Mouse (Mus musculus): ENCODE data around the gene Tub. TPM values are rescaled to one million over a fixed set of nuclear protein-coding genes. Genes with fewer than 3 reads are reported as not detected.

The Tub gene
- polyA plus RNA-seq, 1 experiment from 2014 or later: 47.4 TPM

- no peaks in the 10 kb centered on the region for H3K9me3 ChIP-seq (ENCODE audit: control insufficient read depth, low read length)
- H3K9ac ChIP-seq (replicated peaks; ENCODE audit: low read length): no peak overlapping the region
- no peaks in the 10 kb centered on the region for H3K36me3 ChIP-seq (ENCODE audit: control insufficient read depth, insufficient read depth, low read length)
- DNase-seq: no peak
- H3K27ac ChIP-seq (replicated peaks; ENCODE audit: low read depth, low read length): no peak overlapping the region
- H3K4me1 ChIP-seq (ENCODE audit: control insufficient read depth, insufficient read depth, low read length): peaks cover 2% of the 10 kb centered on the region; the same call in 1 of the 2 replicates
- no peak for ATAC-seq (ENCODE audit: low FRiP score, low TSS enrichment)
- H3K27me3 ChIP-seq (ENCODE audit: control insufficient read depth, insufficient read depth, low read length): no peaks in the 10 kb centered on the region
- no peak overlapping the region for H3K4me2 ChIP-seq (ENCODE audit: low read length)
- WGBS: 69% methylated on average over 6 of the region's 6 CpGs
- H3K4me3 ChIP-seq (replicated peaks; ENCODE audit: low read depth, low read length): no peak overlapping the region
Measured at GRCm38 (mm10) chr7:108996156-108996555, 46.0 kb downstream of the Tub start.

DNA sequence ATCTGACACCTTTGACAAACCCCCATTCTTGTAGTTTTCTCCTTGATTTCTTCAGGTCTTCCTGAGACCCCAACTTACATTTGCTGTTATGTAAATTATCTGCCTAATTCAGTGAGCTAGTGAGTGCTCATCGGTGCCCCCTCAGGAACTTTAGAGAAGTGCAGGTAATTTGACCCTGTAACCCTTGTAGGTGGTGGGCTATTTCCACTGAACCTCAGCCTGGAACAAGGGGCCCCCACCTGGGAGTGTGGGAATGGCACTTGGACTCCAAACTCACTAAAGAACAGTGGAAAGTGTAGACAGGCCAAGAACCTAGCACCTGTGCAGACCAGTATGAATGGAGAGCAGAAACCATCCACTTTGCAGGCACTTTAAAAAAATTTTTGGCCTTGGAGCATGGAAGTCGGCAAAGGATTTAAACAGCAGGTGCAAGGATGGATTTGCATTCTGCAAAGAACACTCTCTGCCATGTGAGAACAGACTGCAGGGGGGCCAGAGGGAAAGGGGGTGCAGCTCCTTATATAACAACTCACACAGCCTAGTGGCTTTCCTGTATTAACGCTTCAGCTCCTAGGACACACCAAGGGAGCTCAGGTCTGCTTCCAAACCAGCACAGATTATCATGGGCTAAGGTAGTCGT, 50.3 kb downstream of the Tub start:
- Histone ChIP-seq H3K36me3 (ENCODE audit: control insufficient read depth, insufficient read depth, low read length) (no peaks in the 10 kb centered on the region), H3K27me3 (ENCODE audit: control insufficient read depth, insufficient read depth, low read length) (no peaks in the 10 kb centered on the region), H3K4me1 (ENCODE audit: control insufficient read depth, insufficient read depth, low read length) (no peaks in the 10 kb centered on the region), H3K9ac (replicated peaks; ENCODE audit: low read length) (no peak overlapping the region), H3K4me3 (replicated peaks; ENCODE audit: low read depth, low read length) (no peak overlapping the region), H3K4me2 (ENCODE audit: low read length) (no peak overlapping the region), H3K27ac (replicated peaks; ENCODE audit: low read depth, low read length) (no peak overlapping the region), H3K9me3 (ENCODE audit: control insufficient read depth, low read length) (no peaks in the 10 kb centered on the region)
- DNase-seq (peak; percentile 68), ATAC-seq (ENCODE audit: low FRiP score, low TSS enrichment) (peak; percentile 48; the same call in 1 of the 2 replicates)
- 37% methylated on average over 4 of the region's 4 CpGs for WGBS

DNA sequence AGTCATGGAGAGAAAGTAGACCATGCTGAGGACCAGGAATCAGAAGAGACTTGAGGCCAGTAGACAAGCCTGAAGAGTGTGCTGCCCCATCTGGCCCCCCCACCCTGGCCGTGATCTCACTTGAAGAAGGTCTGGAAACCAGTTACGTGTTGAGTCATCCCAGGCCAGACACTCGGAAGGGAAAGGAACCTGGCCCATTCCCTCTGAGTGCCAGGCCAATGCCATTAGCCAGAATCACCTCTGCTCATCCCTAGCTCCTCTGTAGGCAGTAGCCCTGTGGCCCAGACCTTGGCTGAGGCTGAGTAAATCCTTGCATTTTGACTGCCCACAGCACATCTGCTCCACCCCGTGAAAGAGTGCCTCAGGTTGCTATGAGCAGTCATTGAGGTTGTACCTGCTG, 51.8 kb downstream of the Tub start:
- no peak for ATAC-seq (ENCODE audit: low FRiP score, low TSS enrichment)
- H3K9ac ChIP-seq (replicated peaks; ENCODE audit: low read length): no peak overlapping the region
- no peaks in the 10 kb centered on the region for H3K9me3 ChIP-seq (ENCODE audit: control insufficient read depth, low read length)
- no peaks in the 10 kb centered on the region for H3K27me3 ChIP-seq (ENCODE audit: control insufficient read depth, insufficient read depth, low read length)
- H3K4me2 ChIP-seq (ENCODE audit: low read length): no peak overlapping the region
- H3K4me3 ChIP-seq (replicated peaks; ENCODE audit: low read depth, low read length): no peak overlapping the region
- H3K4me1 ChIP-seq (ENCODE audit: control insufficient read depth, insufficient read depth, low read length): no peaks in the 10 kb centered on the region
- DNase-seq: no peak
- H3K36me3 ChIP-seq (ENCODE audit: control insufficient read depth, insufficient read depth, low read length): no peaks in the 10 kb centered on the region
- 87% methylated on average over 4 of the region's 4 CpGs for WGBS
- H3K27ac ChIP-seq (replicated peaks; ENCODE audit: low read depth, low read length): no peak overlapping the region

DNA sequence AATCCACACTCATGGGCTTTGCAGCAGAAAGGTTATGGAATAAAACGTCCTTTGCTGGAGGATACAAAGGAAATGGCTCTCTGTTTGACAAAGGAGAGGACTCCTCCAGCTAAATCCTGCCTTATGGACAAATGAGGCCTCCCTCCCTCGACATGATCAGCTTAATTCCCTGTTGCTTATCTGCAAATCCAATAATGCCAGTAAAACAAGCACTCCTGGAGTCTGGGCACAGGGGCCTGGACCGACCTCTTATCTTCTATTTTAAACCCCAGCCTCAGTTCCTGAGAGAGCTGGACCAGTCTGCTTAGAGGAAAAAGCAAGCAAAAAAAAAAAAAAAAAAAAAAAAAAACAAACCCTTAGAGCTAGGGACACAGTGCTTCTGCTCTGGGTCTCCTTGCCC, 53.5 kb downstream of the Tub start:
- Histone ChIP-seq H3K9me3 (ENCODE audit: control insufficient read depth, low read length) (no peaks in the 10 kb centered on the region), H3K4me1 (ENCODE audit: control insufficient read depth, insufficient read depth, low read length) (no peaks in the 10 kb centered on the region), H3K36me3 (ENCODE audit: control insufficient read depth, insufficient read depth, low read length) (no peaks in the 10 kb centered on the region), H3K27me3 (ENCODE audit: control insufficient read depth, insufficient read depth, low read length) (no peaks in the 10 kb centered on the region), H3K4me2 (ENCODE audit: low read length) (no peak overlapping the region), H3K4me3 (replicated peaks; ENCODE audit: low read depth, low read length) (no peak overlapping the region), H3K9ac (replicated peaks; ENCODE audit: low read length) (no peak overlapping the region), H3K27ac (replicated peaks; ENCODE audit: low read depth, low read length) (no peak overlapping the region; the same call in 1 of the 2 replicates)
- 6% methylated on average over 3 of the region's 3 CpGs for WGBS
- DNase-seq: peak; percentile 19
- ATAC-seq (ENCODE audit: low FRiP score, low TSS enrichment): no peak

DNA sequence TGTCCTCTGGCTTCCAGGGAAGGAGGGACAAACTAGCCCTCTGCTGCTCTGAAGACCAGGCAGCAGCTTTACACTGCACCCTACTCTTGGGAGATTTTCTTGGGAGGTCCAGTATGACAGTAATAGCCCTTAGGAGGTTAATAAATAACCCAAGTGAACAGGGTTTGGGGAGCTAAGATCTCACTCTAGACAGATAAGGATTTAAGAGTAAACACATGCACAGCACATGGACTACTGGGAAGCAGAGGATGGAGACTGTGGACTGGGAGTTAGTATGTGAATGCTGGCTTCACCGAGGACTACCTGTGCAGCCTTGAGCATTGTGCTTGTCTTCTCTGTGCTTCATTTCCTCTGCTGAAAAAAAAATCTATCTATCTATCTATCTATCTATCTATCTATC, 59.1 kb downstream of the Tub start:
- Histone ChIP-seq H3K9ac (replicated peaks; ENCODE audit: low read length) (no peak overlapping the region), H3K9me3 (ENCODE audit: control insufficient read depth, low read length) (no peaks in the 10 kb centered on the region), H3K4me3 (replicated peaks; ENCODE audit: low read depth, low read length) (no peak overlapping the region), H3K27me3 (ENCODE audit: control insufficient read depth, insufficient read depth, low read length) (peaks cover 7% of the 10 kb centered on the region; the same call in 1 of the 2 replicates), H3K4me2 (ENCODE audit: low read length) (no peak overlapping the region), H3K36me3 (ENCODE audit: control insufficient read depth, insufficient read depth, low read length) (no peaks in the 10 kb centered on the region), H3K4me1 (ENCODE audit: control insufficient read depth, insufficient read depth, low read length) (peaks cover 33% of the 10 kb centered on the region), H3K27ac (replicated peaks; ENCODE audit: low read depth, low read length) (no peak overlapping the region)
- WGBS: 95% methylated on average over 1 of the region's 1 CpGs
- ATAC-seq (ENCODE audit: low FRiP score, low TSS enrichment): no peak
- DNase-seq: no peak

GRCm38 (mm10) chr7:109010720-109011595, 60.8 kb downstream of the Tub start:
- peak; percentile 84 for DNase-seq
- Histone ChIP-seq H3K9me3 (ENCODE audit: control insufficient read depth, low read length) (no peaks in the 10 kb centered on the region), H3K27ac (replicated peaks; ENCODE audit: low read depth, low read length) (peak overlapping the region; percentile 93), H3K36me3 (ENCODE audit: control insufficient read depth, insufficient read depth, low read length) (no peaks in the 10 kb centered on the region), H3K4me2 (ENCODE audit: low read length) (peak overlapping the region; percentile 76), H3K4me1 (ENCODE audit: control insufficient read depth, insufficient read depth, low read length) (peaks cover 33% of the 10 kb centered on the region), H3K4me3 (replicated peaks; ENCODE audit: low read depth, low read length) (peak overlapping the region; percentile 72), H3K9ac (replicated peaks; ENCODE audit: low read length) (peak overlapping the region; percentile 89), H3K27me3 (ENCODE audit: control insufficient read depth, insufficient read depth, low read length) (peaks cover 7% of the 10 kb centered on the region; the same call in 1 of the 2 replicates)
- ATAC-seq (ENCODE audit: low FRiP score, low TSS enrichment): peak; percentile 83
- WGBS: under 1% methylated on average over 81 of the region's 82 CpGs

GRCm38 (mm10) chr7:109011596-109012180, 61.5 kb downstream of the Tub start:
- peak overlapping the region; percentile 76 for H3K4me2 ChIP-seq (ENCODE audit: low read length)
- no peaks in the 10 kb centered on the region for H3K9me3 ChIP-seq (ENCODE audit: control insufficient read depth, low read length)
- no peaks in the 10 kb centered on the region for H3K36me3 ChIP-seq (ENCODE audit: control insufficient read depth, insufficient read depth, low read length)
- peak; percentile 84 for DNase-seq
- H3K4me3 ChIP-seq (replicated peaks; ENCODE audit: low read depth, low read length): peak overlapping the region; percentile 72
- H3K4me1 ChIP-seq (ENCODE audit: control insufficient read depth, insufficient read depth, low read length): peaks cover 38% of the 10 kb centered on the region
- peak overlapping the region; percentile 93 for H3K27ac ChIP-seq (replicated peaks; ENCODE audit: low read depth, low read length)
- 25% methylated on average over 8 of the region's 8 CpGs for WGBS
- peak; percentile 85 for ATAC-seq (ENCODE audit: low FRiP score, low TSS enrichment)
- H3K27me3 ChIP-seq (ENCODE audit: control insufficient read depth, insufficient read depth, low read length): peaks cover 7% of the 10 kb centered on the region; the same call in 1 of the 2 replicates
- H3K9ac ChIP-seq (replicated peaks; ENCODE audit: low read length): peak overlapping the region; percentile 89

GRCm38 (mm10) chr7:109012575-109012974, 62.4 kb downstream of the Tub start:
- no peak overlapping the region; the same call in 1 of the 2 replicates for H3K9ac ChIP-seq (replicated peaks; ENCODE audit: low read length)
- no peaks in the 10 kb centered on the region for H3K36me3 ChIP-seq (ENCODE audit: control insufficient read depth, insufficient read depth, low read length)
- 30% methylated on average over 1 of the region's 1 CpGs for WGBS
- peak overlapping the region; percentile 76 for H3K4me2 ChIP-seq (ENCODE audit: low read length)
- peak overlapping the region; percentile 93 for H3K27ac ChIP-seq (replicated peaks; ENCODE audit: low read depth, low read length)
- H3K4me3 ChIP-seq (replicated peaks; ENCODE audit: low read depth, low read length): peak overlapping the region; percentile 72
- ATAC-seq (ENCODE audit: low FRiP score, low TSS enrichment): no peak
- no peak for DNase-seq
- H3K4me1 ChIP-seq (ENCODE audit: control insufficient read depth, insufficient read depth, low read length): peaks cover 38% of the 10 kb centered on the region
- peaks cover 7% of the 10 kb centered on the region; the same call in 1 of the 2 replicates for H3K27me3 ChIP-seq (ENCODE audit: control insufficient read depth, insufficient read depth, low read length)
- H3K9me3 ChIP-seq (ENCODE audit: control insufficient read depth, low read length): no peaks in the 10 kb centered on the region
